Mouse (Mus musculus) frontal cortex, postnatal 10 days (tissue): ENCODE measurements around the gene Bdkrb1.
A peak's percentile ranks its signal among the peaks of the same experiment; 100 is the strongest.

ENCODE experiments used
- DNase-seq, 2 experiments: peaks; one replicate each; pipeline ENCODE4 v3.0.0; 2022; ENCODE audit warnings: low spot score in 2 of 2, mixed read lengths in 1 of 2

The Bdkrb1 gene

GRCm38 (mm10) chr12:105602581-105603210 is at the start of gene Bdkrb1:
Bdkrb1 (plus strand) TSS chr12:105603085.
- no peak for DNase-seq

GRCm38 (mm10) chr12:105554151-105554772 is 48.6 kb upstream of the Bdkrb1 start:
- no peak for DNase-seq

- DNase-seq, result no peak
These were observed 47.7 kb upstream of the Bdkrb1 start for GRCm38 (mm10) chr12:105555172-105555571.

- DNase-seq, result no peak
These were observed 45.5 kb upstream of the Bdkrb1 start for GRCm38 (mm10) chr12:105557250-105557925.

- no peak for DNase-seq
These were observed 41.8 kb upstream of the Bdkrb1 start for GRCm38 (mm10) chr12:105561007-105561534.

GRCm38 (mm10) chr12:105562056-105562820 is 40.6 kb upstream of the Bdkrb1 start:
- no peak for DNase-seq

- DNase-seq, result no peak
These were observed 39.8 kb upstream of the Bdkrb1 start, which contains the start of gene Bdkrb2 for GRCm38 (mm10) chr12:105562936-105563680. Bdkrb2 (plus strand) TSS chr12:105563226.

GRCm38 (mm10) chr12:105563726-105564275 is 39.1 kb upstream of the Bdkrb1 start:
- DNase-seq, result no peak

GRCm38 (mm10) chr12:105565221-105565620 is 37.7 kb upstream of the Bdkrb1 start:
- no peak for DNase-seq

- DNase-seq, result no peak
These were observed 31.0 kb upstream of the Bdkrb1 start for GRCm38 (mm10) chr12:105571867-105572266.

GRCm38 (mm10) chr12:105572622-105573021 is 30.3 kb upstream of the Bdkrb1 start:
- DNase-seq, result no peak

GRCm38 (mm10) chr12:105574356-105574755 is 28.5 kb upstream of the Bdkrb1 start:
- DNase-seq, result no peak

- DNase-seq, result no peak
These were observed 22.4 kb upstream of the Bdkrb1 start for GRCm38 (mm10) chr12:105580490-105580889.

GRCm38 (mm10) chr12:105582486-105582885 is 20.4 kb upstream of the Bdkrb1 start:
- DNase-seq, result no peak

- DNase-seq, result no peak
These were observed 19.4 kb upstream of the Bdkrb1 start for GRCm38 (mm10) chr12:105583484-105583883.

- DNase-seq, result peak; percentile 41 to 52
These were observed 18.0 kb upstream of the Bdkrb1 start for GRCm38 (mm10) chr12:105584851-105585250.

- DNase-seq, result no peak
These were observed 15.4 kb upstream of the Bdkrb1 start for GRCm38 (mm10) chr12:105587526-105587925.

- no peak for DNase-seq
These were observed 12.1 kb upstream of the Bdkrb1 start for GRCm38 (mm10) chr12:105590786-105591185.

GRCm38 (mm10) chr12:105592361-105592761 is 10.5 kb upstream of the Bdkrb1 start:
- no peak for DNase-seq

GRCm38 (mm10) chr12:105593471-105593870 is 9.4 kb upstream of the Bdkrb1 start:
- no peak for DNase-seq

- no peak for DNase-seq
These were observed 5.8 kb upstream of the Bdkrb1 start for GRCm38 (mm10) chr12:105597135-105597534.
